Mouse (Mus musculus) embryonic facial prominence, embryonic 11.5 days (tissue): Measurements from ENCODE around the gene Yars. TPM values are rescaled to one million over a fixed set of nuclear protein-coding genes. Genes with fewer than 3 reads are reported as not detected.

Source experiments
- ATAC-seq: fragments of 200-750 bp; cut with Nextera tagmentation; replicated peaks from 2 replicates; pipeline ENCODE4 v1.8.0; 2017; ENCODE audit warnings: low read depth; ENCODE audit not compliant: insufficient number of reproducible peaks, low FRiP score, low TSS enrichment
- DNase-seq: peaks from one replicate; pipeline ENCODE4 v3.0.0-alpha.2; 2015; ENCODE audit warnings: low spot score
- H3K27ac ChIP-seq: fragments of 300-500 bp; sonication (generic); replicated peaks from 2 replicates; pipeline ENCODE4 v1.5.1; 2014; ENCODE audit warnings: mild to moderate bottlenecking, low read depth, low read length, control low read depth
- H3K27me3 ChIP-seq: fragments of 300-500 bp; sonication (generic); 2 replicates; pipeline ENCODE4 v1.6.1; 2014; ENCODE audit warnings: mild to moderate bottlenecking, low read length, moderate library complexity, mixed read lengths; ENCODE audit not compliant: control insufficient read depth, insufficient read depth
- H3K36me3 ChIP-seq: fragments of 300-500 bp; sonication (generic); replicated peaks from 2 replicates; pipeline ENCODE4 v1.6.1; 2014; ENCODE audit warnings: low read depth, mild to moderate bottlenecking, low read length, moderate library complexity, mixed read lengths; ENCODE audit not compliant: control insufficient read depth, insufficient read depth
- H3K4me1 ChIP-seq: fragments of 300-500 bp; sonication (generic); 2 replicates; pipeline ENCODE4 v1.6.1; 2014; ENCODE audit warnings: low read length, mixed read lengths; ENCODE audit not compliant: control insufficient read depth, insufficient read depth
- H3K4me2 ChIP-seq: fragments of 300-500 bp; sonication (generic); 2 replicates; pipeline ENCODE4 v1.6.1; 2014; ENCODE audit warnings: low read depth, mild to moderate bottlenecking, control low read depth, low read length, moderate library complexity
- H3K4me3 ChIP-seq: fragments of 300-500 bp; sonication (generic); 2 replicates; pipeline ENCODE4 v1.5.1; 2014; ENCODE audit warnings: low read depth, low read length, control low read depth
- H3K9ac ChIP-seq: fragments of 300-500 bp; sonication (generic); replicated peaks from 2 replicates; pipeline ENCODE4 v1.6.1; 2014; ENCODE audit warnings: mild to moderate bottlenecking, control low read depth, low read length
- H3K9me3 ChIP-seq: fragments of 300-500 bp; sonication (generic); replicated peaks from 2 replicates; pipeline ENCODE4 v1.6.1; 2016; ENCODE audit warnings: mild to moderate bottlenecking, low read length, inconsistent platforms, mixed read lengths; ENCODE audit not compliant: control insufficient read depth
- WGBS: fragments of 180-500 bp; shearing (Covaris S2); extraction: QIAGEN DNeasy Blood & Tissue Kit; methylation state at CpG from one replicate; pipeline ENCODE4 v1.1.7; 2014; 5-methylcytosine and 5-hydroxymethylcytosine counted together
- polyA plus RNA-seq: library from polyadenylated mRNA; unstranded; fragments of >200 nt; fragmentation: Nextera tagmentation; extraction: Ambion mirVana; gene quantifications from 2 replicates; pipeline ENCODE4 v1.2.1, GENCODE M21; 2014

Yars gene
- polyA plus RNA-seq, 1 experiment from 2014 or later = 91.1 TPM

- ATAC-seq (no peak), DNase-seq (no peak)
- no peak overlapping the region for H3K4me2 ChIP-seq
- no peaks in the 10 kb centered on the region; the same call in 1 of the 2 replicates for H3K36me3 ChIP-seq
- H3K9ac ChIP-seq = no peak overlapping the region
- H3K4me3 ChIP-seq = no peak overlapping the region
- no peak overlapping the region for H3K27ac ChIP-seq
- H3K27me3 ChIP-seq = peaks cover 2% of the 10 kb centered on the region; the same call in 1 of the 2 replicates
- H3K9me3 ChIP-seq = no peaks in the 10 kb centered on the region
- H3K4me1 ChIP-seq = peaks cover 10% of the 10 kb centered on the region
- WGBS = 76% methylated on average over 7 of the region's 7 CpGs
Measured at GRCm38 (mm10) chr4:129220376-129221089, 31.0 kb downstream of the Yars start.

- Histone ChIP-seq H3K4me3 (no peak overlapping the region), H3K9me3 (no peaks in the 10 kb centered on the region), H3K4me2 (no peak overlapping the region), H3K36me3 (no peaks in the 10 kb centered on the region; the same call in 1 of the 2 replicates), H3K4me1 (peaks cover 13% of the 10 kb centered on the region), H3K9ac (no peak overlapping the region), H3K27me3 (peaks cover 6% of the 10 kb centered on the region; the same call in 1 of the 2 replicates), H3K27ac (no peak overlapping the region)
- DNase-seq (no peak), ATAC-seq (no peak)
- 77% methylated on average over 23 of the region's 23 CpGs for WGBS
Measured at GRCm38 (mm10) chr4:129221097-129222010, 31.8 kb downstream of the Yars start.

- Histone ChIP-seq H3K4me1 (peaks cover 22% of the 10 kb centered on the region), H3K9me3 (no peaks in the 10 kb centered on the region), H3K36me3 (no peaks in the 10 kb centered on the region; the same call in 1 of the 2 replicates), H3K4me2 (no peak overlapping the region), H3K9ac (no peak overlapping the region), H3K4me3 (no peak overlapping the region), H3K27ac (no peak overlapping the region), H3K27me3 (peaks cover 6% of the 10 kb centered on the region; the same call in 1 of the 2 replicates)
- 64% methylated on average over 31 of the region's 31 CpGs for WGBS
- DNase-seq (no peak), ATAC-seq (no peak)
Measured at GRCm38 (mm10) chr4:129222019-129222925, 32.7 kb downstream of the Yars start.

GRCm38 (mm10) chr4:129223421-129224281 lies 34.1 kb downstream of the Yars start:
- peaks cover 6% of the 10 kb centered on the region; the same call in 1 of the 2 replicates for H3K27me3 ChIP-seq
- H3K27ac ChIP-seq = no peak overlapping the region
- ATAC-seq (peak; percentile 61), DNase-seq (peak; percentile 52)
- H3K9me3 ChIP-seq = no peaks in the 10 kb centered on the region
- H3K36me3 ChIP-seq = no peaks in the 10 kb centered on the region; the same call in 1 of the 2 replicates
- 26% methylated on average over 55 of the region's 55 CpGs for WGBS
- H3K4me3 ChIP-seq = peak overlapping the region; percentile 25
- H3K9ac ChIP-seq = peak overlapping the region; percentile 50
- peaks cover 26% of the 10 kb centered on the region for H3K4me1 ChIP-seq
- H3K4me2 ChIP-seq = peak overlapping the region; percentile 61

GRCm38 (mm10) chr4:129225315-129225714 lies 35.8 kb downstream of the Yars start:
- WGBS = 95% methylated on average over 12 of the region's 12 CpGs
- Histone ChIP-seq H3K4me3 (no peak overlapping the region), H3K9ac (no peak overlapping the region), H3K36me3 (no peaks in the 10 kb centered on the region; the same call in 1 of the 2 replicates), H3K27me3 (peaks cover 6% of the 10 kb centered on the region; the same call in 1 of the 2 replicates), H3K4me1 (peaks cover 26% of the 10 kb centered on the region), H3K27ac (no peak overlapping the region), H3K9me3 (no peaks in the 10 kb centered on the region), H3K4me2 (no peak overlapping the region)
- DNase-seq (no peak), ATAC-seq (no peak)

- H3K4me3 ChIP-seq = no peak overlapping the region
- no peak overlapping the region for H3K27ac ChIP-seq
- peak; percentile 50 for DNase-seq
- peak overlapping the region; percentile 34 for H3K4me2 ChIP-seq
- H3K4me1 ChIP-seq = peaks cover 26% of the 10 kb centered on the region
- H3K36me3 ChIP-seq = no peaks in the 10 kb centered on the region
- ATAC-seq = 0 out of 2 replicates have a peak, but pooled peaks have one; percentile 29
- no peaks in the 10 kb centered on the region for H3K9me3 ChIP-seq
- H3K27me3 ChIP-seq = peaks cover 6% of the 10 kb centered on the region; the same call in 1 of the 2 replicates
- no peak overlapping the region; the same call in 1 of the 2 replicates for H3K9ac ChIP-seq
- WGBS = 17% methylated on average over 5 of the region's 5 CpGs
Measured at GRCm38 (mm10) chr4:129226441-129226963, 36.9 kb downstream of the Yars start.
